Mouse (Mus musculus): ENCODE results near the gene Map4k1. TPM values are rescaled to one million over a fixed set of nuclear protein-coding genes. Genes with fewer than 3 reads are reported as not detected.
A peak's percentile ranks its signal among the peaks of the same experiment; 100 is the strongest.

The Map4k1 gene
- polyA plus RNA-seq, 1 experiment from 2014 or later: 9.0 TPM

DNA sequence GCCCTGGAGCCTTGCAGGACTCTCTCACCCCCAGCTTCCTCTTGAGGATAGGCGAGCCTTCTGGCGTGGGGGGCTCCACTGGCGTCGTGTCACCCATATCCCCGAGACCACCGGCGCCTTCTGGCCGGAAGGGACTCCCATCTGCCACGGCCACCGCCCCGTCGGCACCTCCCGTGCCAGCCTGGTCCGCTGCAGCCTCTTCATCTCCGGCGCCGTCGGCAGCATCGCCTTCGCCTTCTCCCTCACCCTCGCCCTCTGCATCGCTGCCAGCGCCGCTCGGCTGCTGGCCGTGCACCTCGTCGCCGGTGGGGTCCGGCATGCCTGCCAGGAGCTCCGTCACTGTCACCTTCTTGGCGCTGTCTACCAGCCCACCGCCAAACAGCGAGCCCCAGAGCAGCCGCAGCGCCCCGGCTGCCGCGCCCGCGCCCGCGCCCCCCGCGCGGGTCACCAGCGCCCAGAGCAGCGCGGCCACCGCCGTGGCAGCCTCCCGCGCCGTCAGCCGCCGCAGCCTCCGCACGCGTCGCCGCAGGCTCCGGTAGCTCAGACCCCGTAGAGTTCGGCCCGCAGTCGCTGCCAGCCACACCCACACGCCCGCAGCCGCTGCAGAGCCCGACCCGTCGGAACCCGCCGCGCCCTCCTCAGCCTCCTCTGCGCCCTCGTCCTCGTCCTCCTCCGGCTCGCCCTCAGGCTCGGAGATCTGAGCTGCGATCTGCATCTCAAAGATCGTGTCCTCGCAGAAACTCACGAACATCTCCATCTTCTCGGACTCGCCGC, 37.8 kb downstream of the Map4k1 start:
- ATAC-seq (replicated peaks; ENCODE audit: low FRiP score): no peak
- peaks cover 42% of the 10 kb centered on the region for H3K27me3 ChIP-seq
- WGBS: 2% methylated on average over 81 of the region's 88 CpGs

DNA sequence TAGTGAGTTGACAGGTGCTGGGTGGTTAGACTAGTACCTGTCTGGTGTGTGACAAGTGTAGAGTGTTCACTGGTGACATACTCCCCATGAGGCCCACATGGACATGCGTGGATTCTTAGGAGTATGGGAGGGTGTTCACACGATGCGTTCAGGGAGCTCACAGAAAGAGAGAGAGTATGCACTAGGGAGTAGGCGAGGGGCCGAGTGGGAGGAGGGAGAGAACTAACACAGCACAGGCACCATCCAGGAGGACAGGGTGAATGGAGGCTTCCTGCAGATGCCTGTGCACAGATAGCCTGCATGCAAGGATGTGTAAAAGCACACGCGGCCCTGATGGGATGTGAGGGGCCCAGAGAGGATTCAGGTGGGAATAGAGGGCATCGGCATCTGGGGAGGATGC, 40.6 kb downstream of the Map4k1 start:
- no peak for ATAC-seq (replicated peaks; ENCODE audit: low FRiP score)
- no peak overlapping the region for H3K4me2 ChIP-seq
- no peak overlapping the region for H3K4me3 ChIP-seq (replicated peaks)
- WGBS: 90% methylated on average over 8 of the region's 8 CpGs
- peaks cover 11% of the 10 kb centered on the region for H3K4me1 ChIP-seq
- no peak overlapping the region for H3K9ac ChIP-seq
- H3K36me3 ChIP-seq: no peaks in the 10 kb centered on the region
- no peak overlapping the region for H3K27ac ChIP-seq
- no peaks in the 10 kb centered on the region for H3K9me3 ChIP-seq (replicated peaks)
- peaks cover 42% of the 10 kb centered on the region for H3K27me3 ChIP-seq

More for the DNA sequence above, 37.8 kb downstream of the Map4k1 start:
- H3K4me1 ChIP-seq: peaks cover 11% of the 10 kb centered on the region
- peak overlapping the region; percentile 31; the same call in 1 of the 2 replicates for H3K9ac ChIP-seq
- peak overlapping the region; percentile 86 for H3K4me2 ChIP-seq
- peak overlapping the region; percentile 47 for H3K4me3 ChIP-seq (replicated peaks)
- no peaks in the 10 kb centered on the region; the same call in 1 of the 2 replicates for H3K9me3 ChIP-seq (replicated peaks)
- H3K27ac ChIP-seq: no peak overlapping the region
- H3K36me3 ChIP-seq: no peaks in the 10 kb centered on the region

DNA sequence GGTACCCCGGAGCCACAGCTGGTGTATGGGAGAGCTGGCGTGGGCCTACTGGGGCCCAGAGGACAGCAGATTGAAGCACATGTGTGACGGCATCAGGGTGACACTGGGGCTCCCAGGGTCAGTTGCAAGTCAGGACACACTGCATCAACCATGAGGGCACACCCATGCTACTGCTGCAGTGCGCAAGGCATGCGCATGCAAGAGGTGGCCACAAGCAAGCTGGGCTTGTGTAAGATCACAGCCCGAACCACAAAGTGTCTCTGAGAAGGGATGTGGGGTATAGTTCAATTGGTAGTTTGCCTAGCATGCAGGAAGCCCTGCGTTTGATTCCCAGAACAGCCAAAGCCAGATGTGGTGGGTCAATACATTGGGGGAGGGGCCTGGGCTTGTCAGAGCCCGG, 41.7 kb downstream of the Map4k1 start:
- Histone ChIP-seq H3K9ac (no peak overlapping the region), H3K36me3 (no peaks in the 10 kb centered on the region), H3K4me1 (peaks cover 11% of the 10 kb centered on the region), H3K27me3 (peaks cover 33% of the 10 kb centered on the region), H3K9me3 (replicated peaks) (no peaks in the 10 kb centered on the region), H3K4me3 (replicated peaks) (no peak overlapping the region), H3K27ac (no peak overlapping the region), H3K4me2 (no peak overlapping the region)
- ATAC-seq (replicated peaks; ENCODE audit: low FRiP score): no peak
- WGBS: 86% methylated on average over 8 of the region's 8 CpGs

DNA sequence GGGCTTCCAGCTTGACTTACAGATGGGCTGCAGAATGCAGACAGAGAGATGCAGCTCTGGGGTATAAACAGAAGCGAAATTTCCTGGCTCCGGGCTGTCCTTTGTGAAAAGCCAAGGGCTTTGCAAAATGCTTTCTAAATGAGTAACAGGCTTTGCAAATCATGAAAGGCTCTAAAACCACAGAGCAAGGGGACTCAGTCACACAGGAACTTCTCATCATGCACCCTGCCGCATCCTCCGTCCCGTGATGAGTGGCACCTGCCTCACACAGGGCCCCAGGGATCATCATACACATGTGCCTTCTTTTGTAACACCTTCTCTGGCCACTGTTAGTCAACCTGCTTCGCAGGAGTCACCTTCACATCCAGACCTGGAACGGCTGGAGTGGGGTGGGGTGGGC, 43.7 kb downstream of the Map4k1 start:
- H3K9me3 ChIP-seq (replicated peaks): no peaks in the 10 kb centered on the region
- H3K9ac ChIP-seq: no peak overlapping the region
- H3K36me3 ChIP-seq: no peaks in the 10 kb centered on the region
- H3K4me3 ChIP-seq (replicated peaks): no peak overlapping the region
- H3K27ac ChIP-seq: no peak overlapping the region
- no peak for ATAC-seq (replicated peaks; ENCODE audit: low FRiP score)
- H3K4me1 ChIP-seq: no peaks in the 10 kb centered on the region
- peaks cover 12% of the 10 kb centered on the region for H3K27me3 ChIP-seq
- H3K4me2 ChIP-seq: no peak overlapping the region
- 82% methylated on average over 7 of the region's 7 CpGs for WGBS

DNA sequence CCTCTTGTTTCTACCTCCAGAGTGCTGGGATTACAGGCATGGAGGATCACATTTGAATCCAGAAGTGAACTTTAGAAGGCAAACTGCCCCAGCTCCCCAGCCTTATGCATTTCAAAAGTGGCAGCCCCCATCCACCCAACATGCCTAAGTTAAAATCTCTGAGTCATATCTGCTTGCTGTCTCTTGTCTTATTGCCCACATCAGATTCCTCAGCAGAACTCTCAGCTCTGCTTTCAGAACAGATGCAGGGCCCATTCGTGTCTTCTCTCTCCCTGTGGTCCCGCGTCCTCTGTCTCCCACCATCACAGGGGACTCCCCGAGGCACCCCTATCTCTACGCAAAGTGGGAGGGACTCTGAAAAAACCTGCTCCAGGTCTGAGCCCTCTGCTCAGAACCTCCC, 44.3 kb downstream of the Map4k1 start:
- no peak overlapping the region for H3K9ac ChIP-seq
- WGBS: 94% methylated on average over 5 of the region's 5 CpGs
- peaks cover 6% of the 10 kb centered on the region; the same call in 1 of the 2 replicates for H3K27me3 ChIP-seq

DNA sequence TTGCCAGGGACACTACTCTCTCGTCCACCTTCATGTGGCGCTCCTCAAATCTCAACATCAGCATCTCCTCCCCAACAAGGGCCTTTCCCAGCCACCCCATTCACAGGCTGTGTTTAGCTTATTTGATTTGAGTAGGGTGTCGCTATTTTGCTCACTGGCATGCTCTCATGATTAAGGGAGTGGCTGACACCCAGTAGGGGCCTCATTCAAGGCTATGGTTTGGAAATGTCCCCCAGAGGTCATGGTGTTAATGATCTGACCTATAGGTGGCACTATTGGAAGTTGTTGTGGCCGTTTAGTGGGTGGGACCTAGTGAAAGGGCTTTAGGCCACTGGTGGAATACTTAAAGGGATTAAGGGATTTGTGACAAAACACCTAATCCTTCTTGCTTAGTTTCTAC, 45.0 kb downstream of the Map4k1 start:
- Histone ChIP-seq H3K9ac (no peak overlapping the region), H3K9me3 (replicated peaks) (no peaks in the 10 kb centered on the region), H3K4me3 (replicated peaks) (no peak overlapping the region), H3K27ac (no peak overlapping the region), H3K4me2 (no peak overlapping the region), H3K4me1 (no peaks in the 10 kb centered on the region), H3K27me3 (0 out of 2 replicates have a peak, but pooled peaks cover 3% of the 10 kb centered on the region), H3K36me3 (no peaks in the 10 kb centered on the region)
- ATAC-seq (replicated peaks; ENCODE audit: low FRiP score): no peak
- WGBS: 77% methylated on average over 4 of the region's 4 CpGs

More for the DNA sequence above, 44.3 kb downstream of the Map4k1 start:
- ATAC-seq (replicated peaks; ENCODE audit: low FRiP score): no peak
- Histone ChIP-seq H3K27ac (no peak overlapping the region), H3K9me3 (replicated peaks) (no peaks in the 10 kb centered on the region), H3K4me1 (no peaks in the 10 kb centered on the region), H3K36me3 (no peaks in the 10 kb centered on the region), H3K4me2 (no peak overlapping the region), H3K4me3 (replicated peaks) (no peak overlapping the region)

DNA sequence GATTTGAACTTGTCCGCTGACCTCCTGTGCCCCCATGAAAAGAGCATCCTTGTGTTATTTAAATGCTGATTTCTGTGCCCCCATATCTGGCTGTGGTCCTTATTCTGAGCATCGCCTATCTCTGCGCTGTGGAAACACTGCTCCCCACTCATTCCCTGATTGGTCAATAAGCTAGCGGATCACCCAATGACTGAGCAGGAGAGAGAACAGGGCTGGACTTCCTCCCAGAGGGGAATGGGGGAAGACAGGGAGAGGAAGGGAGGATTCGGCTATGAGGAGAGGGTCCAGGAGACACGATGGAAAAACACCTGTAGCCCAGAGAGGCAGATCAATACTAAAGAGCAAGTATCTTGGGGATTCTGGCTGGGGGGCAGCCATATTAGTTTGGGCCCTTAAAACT, 46.9 kb downstream of the Map4k1 start:
- no peak overlapping the region for H3K4me3 ChIP-seq (replicated peaks)
- no peaks in the 10 kb centered on the region for H3K27me3 ChIP-seq
- H3K4me1 ChIP-seq: no peaks in the 10 kb centered on the region
- 84% methylated on average over 6 of the region's 6 CpGs for WGBS
- H3K36me3 ChIP-seq: no peaks in the 10 kb centered on the region
- no peak overlapping the region for H3K4me2 ChIP-seq
- H3K9ac ChIP-seq: no peak overlapping the region
- ATAC-seq (replicated peaks; ENCODE audit: low FRiP score): no peak
- H3K9me3 ChIP-seq (replicated peaks): no peaks in the 10 kb centered on the region
- H3K27ac ChIP-seq: no peak overlapping the region

DNA sequence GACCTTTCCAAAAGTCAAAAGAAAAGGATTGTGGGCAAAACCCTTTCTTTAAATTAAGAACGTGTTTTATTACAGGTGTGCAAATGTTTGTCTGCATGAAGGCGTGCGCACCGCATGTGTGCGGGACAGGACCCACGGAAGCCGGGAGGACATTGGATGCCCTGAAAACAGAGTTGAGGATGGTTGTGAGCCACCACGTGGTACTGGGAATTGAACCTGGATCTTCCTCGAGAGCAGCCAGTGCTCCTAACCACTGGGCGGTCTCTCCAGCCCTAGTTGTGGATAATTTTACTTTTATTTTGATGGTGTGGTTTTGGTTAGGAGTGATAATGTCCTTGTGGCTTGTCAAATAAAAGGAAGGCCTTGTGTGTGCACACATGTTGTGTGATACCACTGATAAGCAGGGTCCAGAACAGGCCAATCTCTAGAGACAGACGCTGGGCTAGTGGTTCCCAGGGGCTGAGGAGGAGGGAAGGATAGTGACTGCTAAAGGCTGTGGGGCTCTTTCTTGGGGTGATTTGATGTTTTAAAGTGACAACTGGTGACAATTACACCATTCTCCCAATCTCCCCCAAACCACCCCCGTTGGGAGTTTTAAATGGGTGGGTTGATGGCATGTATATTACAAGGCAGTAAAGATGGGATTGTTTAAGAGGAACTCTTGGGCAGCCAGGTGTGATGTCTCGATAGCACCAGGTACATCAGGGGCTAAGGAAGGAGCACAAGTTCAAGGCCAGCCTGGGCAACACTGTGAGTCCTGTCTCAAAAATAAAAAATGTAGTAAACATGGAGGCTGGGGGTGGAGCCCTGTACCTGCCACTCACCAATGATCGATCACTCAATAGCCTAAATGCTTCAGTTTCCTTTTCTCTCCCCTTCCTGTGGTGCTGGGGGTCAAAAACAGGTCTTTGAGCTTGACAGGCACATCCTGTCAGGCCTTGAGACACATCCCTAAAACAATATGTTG, 48.1 kb downstream of the Map4k1 start:
- Histone ChIP-seq H3K27ac (no peak overlapping the region), H3K4me1 (no peaks in the 10 kb centered on the region), H3K4me3 (replicated peaks) (no peak overlapping the region), H3K9me3 (replicated peaks) (no peaks in the 10 kb centered on the region), H3K4me2 (no peak overlapping the region), H3K27me3 (no peaks in the 10 kb centered on the region), H3K36me3 (no peaks in the 10 kb centered on the region), H3K9ac (no peak overlapping the region)
- 90% methylated on average over 14 of the region's 14 CpGs for WGBS
- ATAC-seq (replicated peaks; ENCODE audit: low FRiP score): no peak

DNA sequence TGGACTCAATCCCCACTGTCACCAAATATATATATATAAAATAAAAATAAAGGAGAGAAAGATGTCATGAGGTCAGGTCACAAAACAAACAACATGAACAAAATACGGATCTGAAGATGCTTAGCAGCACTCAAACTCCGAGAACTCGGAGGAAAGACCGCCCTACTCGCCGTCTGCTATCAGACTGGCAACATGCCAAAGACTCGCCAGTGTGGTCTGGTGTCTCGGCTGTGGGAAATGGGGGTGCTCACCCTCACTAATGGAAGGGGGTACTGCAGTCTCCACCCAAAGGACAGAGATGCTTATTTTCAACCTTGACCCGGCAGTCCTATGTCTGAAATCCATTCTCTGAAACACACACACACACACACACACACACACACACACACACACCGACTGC, 49.8 kb downstream of the Map4k1 start:
- Histone ChIP-seq H3K4me2 (no peak overlapping the region), H3K27ac (no peak overlapping the region), H3K9me3 (replicated peaks) (no peaks in the 10 kb centered on the region), H3K36me3 (no peaks in the 10 kb centered on the region), H3K27me3 (no peaks in the 10 kb centered on the region), H3K4me1 (no peaks in the 10 kb centered on the region), H3K9ac (no peak overlapping the region), H3K4me3 (replicated peaks) (no peak overlapping the region)
- 69% methylated on average over 10 of the region's 10 CpGs for WGBS
- ATAC-seq (replicated peaks; ENCODE audit: low FRiP score): no peak

DNA sequence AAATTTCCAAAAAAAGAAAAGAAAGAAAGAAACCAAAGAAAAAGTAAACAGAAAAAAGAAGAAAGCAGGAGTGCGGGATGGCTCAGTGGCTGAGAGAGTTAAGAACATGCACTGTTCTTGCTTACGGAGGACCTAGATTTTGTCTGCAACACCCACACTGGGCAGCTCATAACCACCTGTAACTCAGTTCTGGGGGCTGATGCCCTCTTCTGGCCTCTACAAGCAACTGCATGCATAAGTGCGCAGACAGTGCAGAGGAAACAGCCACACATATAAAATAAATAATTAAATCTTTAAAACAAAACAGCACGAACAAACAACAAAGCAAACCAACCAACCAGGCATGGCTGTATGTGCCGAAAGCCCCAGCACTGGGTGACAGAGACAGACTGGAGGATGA, 50.8 kb downstream of the Map4k1 start:
- Histone ChIP-seq H3K27me3 (no peaks in the 10 kb centered on the region), H3K4me1 (no peaks in the 10 kb centered on the region), H3K4me3 (replicated peaks) (no peak overlapping the region), H3K4me2 (no peak overlapping the region), H3K9me3 (replicated peaks) (no peaks in the 10 kb centered on the region), H3K36me3 (no peaks in the 10 kb centered on the region), H3K9ac (no peak overlapping the region), H3K27ac (no peak overlapping the region)
- no peak for ATAC-seq (replicated peaks; ENCODE audit: low FRiP score)
- WGBS: 87% methylated on average over 5 of the region's 5 CpGs

DNA sequence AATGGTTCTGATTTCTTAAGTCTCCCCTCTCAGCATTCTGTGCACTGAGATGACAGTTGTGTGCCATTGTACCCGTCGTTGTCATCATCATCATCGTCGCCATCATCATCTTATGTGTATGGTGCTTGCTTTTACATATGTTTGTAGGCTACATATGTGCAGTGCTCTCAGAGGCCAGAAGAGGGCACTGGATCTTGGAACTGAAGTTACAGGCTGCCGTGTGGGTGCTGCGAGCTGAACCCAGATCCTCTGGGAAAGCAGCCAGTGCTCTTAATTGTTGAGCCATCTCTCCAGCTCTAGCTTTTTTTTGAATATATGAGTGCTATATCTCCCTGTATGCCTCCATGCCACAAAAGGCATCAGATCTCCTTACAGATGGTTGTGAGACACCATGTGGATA, 55.4 kb downstream of the Map4k1 start:
- no peak overlapping the region for H3K4me2 ChIP-seq
- H3K27ac ChIP-seq: no peak overlapping the region
- no peak overlapping the region for H3K9ac ChIP-seq
- H3K36me3 ChIP-seq: no peaks in the 10 kb centered on the region
- no peaks in the 10 kb centered on the region for H3K27me3 ChIP-seq
- H3K4me1 ChIP-seq: peaks cover 12% of the 10 kb centered on the region
- ATAC-seq (replicated peaks; ENCODE audit: low FRiP score): no peak
- no peaks in the 10 kb centered on the region for H3K9me3 ChIP-seq (replicated peaks)
- 90% methylated on average over 6 of the region's 6 CpGs for WGBS
- H3K4me3 ChIP-seq (replicated peaks): no peak overlapping the region

DNA sequence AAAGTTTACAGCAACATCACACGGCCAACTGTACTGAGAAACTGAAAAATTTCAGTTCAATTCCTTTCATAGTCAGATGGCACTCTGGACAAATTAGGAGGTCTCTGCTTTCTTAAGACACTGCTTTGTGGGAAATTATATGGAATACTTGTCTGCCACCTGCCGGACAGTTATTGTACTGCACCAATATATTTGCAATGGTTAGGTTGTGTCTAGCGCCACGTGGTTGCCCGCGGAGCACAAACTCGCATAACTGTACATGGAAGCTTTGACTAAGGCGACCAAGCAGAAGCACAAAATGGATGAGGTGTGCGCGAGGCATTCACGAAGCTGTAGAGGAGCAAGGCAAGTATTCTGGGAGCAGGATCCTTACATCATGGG, 57.7 kb downstream of the Map4k1 start:
- H3K27ac ChIP-seq: peak overlapping the region; percentile 68
- peaks cover 31% of the 10 kb centered on the region for H3K4me1 ChIP-seq
- H3K4me2 ChIP-seq: peak overlapping the region; percentile 86
- H3K36me3 ChIP-seq: no peaks in the 10 kb centered on the region
- H3K9me3 ChIP-seq (replicated peaks): no peaks in the 10 kb centered on the region
- H3K27me3 ChIP-seq: 0 out of 2 replicates have a peak, but pooled peaks cover under 1% of the 10 kb centered on the region
- peak overlapping the region; percentile 52 for H3K9ac ChIP-seq
- 1% methylated on average over 11 of the region's 11 CpGs for WGBS
- peak; percentile 59 for ATAC-seq (replicated peaks; ENCODE audit: low FRiP score)
- peak overlapping the region; percentile 48 for H3K4me3 ChIP-seq (replicated peaks)
